Mouse (Mus musculus): Measurements from ENCODE around the gene Cyb561a3.

The Cyb561a3 gene

DNA sequence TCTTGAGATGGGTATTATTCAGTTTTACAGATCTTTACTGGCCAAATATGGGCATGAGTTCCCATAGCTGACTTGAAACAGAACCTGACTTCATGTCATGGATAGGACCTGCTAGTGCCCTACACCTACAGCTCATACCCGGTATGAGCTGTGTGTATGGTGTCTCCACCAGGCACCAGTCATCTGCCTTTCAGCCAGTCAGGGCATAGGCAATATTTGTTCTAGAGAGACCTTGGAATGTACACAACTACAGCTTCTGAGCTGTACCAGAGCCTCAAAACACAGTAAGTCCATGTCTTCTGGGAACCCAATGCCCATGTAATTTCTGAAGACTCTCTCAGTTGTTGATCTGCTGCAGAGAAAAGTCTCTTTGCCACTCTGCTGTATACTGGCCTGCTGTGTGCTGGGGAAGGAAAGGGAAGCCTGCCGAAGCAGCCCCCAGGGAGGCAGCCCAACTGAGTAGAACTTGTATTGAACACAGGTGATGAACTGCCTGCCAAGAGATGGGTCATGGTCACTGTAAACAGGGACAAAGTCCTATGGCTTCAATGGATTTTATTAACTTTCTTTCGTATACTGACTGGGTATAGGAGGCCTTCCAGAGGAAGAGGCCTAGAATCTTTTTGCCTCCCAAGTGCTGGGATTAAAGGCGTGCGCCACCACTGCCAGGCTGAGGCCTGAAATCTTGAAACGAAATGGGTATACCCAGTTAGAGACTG, 14.8 kb downstream of the Cyb561a3 start:
- no peak for DNase-seq (ENCODE audit: low spot score)

GRCm38 (mm10) chr19:10598188-10598587, 21.2 kb downstream of the Cyb561a3 start:
- no peak for DNase-seq (ENCODE audit: low spot score)

- no peak for DNase-seq (ENCODE audit: low spot score)
These were observed 22.7 kb downstream of the Cyb561a3 start for GRCm38 (mm10) chr19:10599648-10600047.

DNA sequence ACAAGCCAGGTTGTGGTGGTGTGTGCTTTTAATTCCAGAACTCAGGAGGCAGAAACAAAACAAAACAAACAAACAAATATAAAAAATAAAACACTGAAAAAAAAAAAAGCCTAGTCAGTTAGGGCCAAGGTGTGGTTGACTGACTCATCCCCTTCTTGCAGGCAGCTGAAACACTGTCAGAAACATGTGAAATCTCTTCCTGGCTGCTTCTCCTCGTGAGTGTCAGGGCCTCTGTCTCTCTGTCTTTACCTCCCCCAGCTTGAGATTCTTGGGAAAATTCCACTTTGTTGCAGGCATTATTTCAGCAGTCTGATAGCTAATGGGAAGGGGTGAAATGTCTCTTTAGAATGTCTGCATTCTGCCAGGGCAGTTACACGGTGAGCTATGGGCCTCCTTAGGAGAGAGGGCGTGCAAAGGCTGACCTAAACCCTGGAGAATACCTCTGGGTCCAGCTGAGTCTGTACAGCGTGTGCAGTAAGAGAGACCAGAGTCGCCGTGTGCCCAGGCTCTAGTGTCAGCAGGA, 25.3 kb downstream of the Cyb561a3 start:
- no peak for DNase-seq (ENCODE audit: low spot score)

DNA sequence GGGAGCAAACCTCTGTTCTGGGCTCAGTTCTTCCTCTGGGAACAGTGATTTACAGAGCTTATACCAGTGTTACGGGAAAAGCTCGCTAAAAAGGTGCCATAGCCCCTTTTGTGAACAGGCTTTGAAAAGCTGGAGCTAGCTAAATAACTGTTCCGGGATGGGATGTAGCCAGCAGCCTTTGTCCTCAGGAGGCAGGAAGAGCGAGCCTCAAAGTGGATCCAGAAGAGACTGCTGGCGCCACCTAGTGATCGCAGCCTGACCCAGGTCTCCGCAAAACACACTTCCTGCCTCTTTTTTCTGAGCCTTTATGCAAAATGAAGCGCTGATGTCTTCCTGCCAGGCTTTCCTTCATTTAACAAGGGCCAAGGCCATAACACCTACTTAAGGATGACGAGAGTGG, 25.8 kb downstream of the Cyb561a3 start:
- peak; percentile 82 for DNase-seq (ENCODE audit: low spot score)

GRCm38 (mm10) chr19:10603660-10604523, 26.9 kb downstream of the Cyb561a3 start:
- DNase-seq (ENCODE audit: low spot score) = no peak

DNA sequence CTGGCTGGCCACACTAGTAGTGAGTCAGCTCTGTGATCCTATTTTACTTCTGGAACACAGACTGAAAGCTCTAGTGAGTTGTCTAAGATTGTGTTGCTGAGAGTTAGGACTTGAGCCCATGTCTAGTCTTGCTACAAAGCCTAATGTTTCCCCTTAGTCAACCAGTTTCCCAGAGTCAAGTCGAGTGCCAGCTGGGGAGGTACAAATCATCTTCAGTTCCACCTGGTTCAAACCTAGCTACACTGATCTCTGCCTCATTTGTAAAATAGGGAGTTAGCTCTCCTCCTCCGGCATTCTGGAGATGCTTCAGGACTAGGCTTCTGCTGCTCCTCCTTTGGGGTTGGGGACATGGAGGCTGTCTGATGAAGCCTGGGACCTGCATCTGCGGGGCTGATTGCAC, 27.6 kb downstream of the Cyb561a3 start:
- DNase-seq (ENCODE audit: low spot score) = peak; percentile 16

GRCm38 (mm10) chr19:10605293-10605900, 28.4 kb downstream of the Cyb561a3 start, which contains the start of the genes Ddb1 and Tkfc:
Gene Ddb1, plus strand, starts transcription at chr19:10605327.
Gene Tkfc, minus strand, starts transcription at chr19:10605654.
- peak; percentile 98 for DNase-seq (ENCODE audit: low spot score)

DNA sequence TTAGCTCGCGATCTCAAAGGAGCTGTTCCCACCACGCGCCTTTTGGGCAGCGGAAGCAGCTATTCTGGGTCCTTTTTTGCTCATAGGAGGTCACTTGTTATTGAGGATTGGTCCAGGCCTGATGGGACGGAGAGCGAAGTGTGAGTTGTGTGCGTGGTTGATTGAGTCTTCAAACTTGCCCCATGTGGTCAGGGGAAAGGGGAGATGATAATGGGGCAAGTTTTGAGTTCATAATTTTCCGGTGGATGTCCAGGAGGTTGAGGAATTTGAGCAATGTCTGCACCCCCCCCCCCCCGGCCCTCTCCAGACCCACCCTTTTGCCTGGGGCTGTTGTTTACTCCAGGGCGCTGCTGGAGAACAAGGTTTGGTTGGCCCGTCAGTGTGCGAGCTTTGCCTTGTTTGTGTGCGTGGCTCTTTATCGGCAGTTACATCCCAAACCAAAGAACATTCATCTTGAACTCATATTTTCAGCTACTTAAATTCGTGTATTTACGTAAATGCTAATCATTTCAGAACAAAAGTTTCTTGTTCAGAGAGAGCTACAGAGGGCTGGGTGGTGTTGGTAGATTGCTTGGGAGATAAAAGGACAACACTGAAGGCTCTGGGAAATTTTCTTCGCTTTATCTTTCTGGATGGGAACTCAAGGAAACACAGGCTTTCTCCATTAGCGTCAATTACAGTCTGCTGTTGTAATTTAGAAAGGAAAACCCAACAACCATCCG, 29.1 kb downstream of the Cyb561a3 start:
- peak; percentile 52 for DNase-seq (ENCODE audit: low spot score)

DNA sequence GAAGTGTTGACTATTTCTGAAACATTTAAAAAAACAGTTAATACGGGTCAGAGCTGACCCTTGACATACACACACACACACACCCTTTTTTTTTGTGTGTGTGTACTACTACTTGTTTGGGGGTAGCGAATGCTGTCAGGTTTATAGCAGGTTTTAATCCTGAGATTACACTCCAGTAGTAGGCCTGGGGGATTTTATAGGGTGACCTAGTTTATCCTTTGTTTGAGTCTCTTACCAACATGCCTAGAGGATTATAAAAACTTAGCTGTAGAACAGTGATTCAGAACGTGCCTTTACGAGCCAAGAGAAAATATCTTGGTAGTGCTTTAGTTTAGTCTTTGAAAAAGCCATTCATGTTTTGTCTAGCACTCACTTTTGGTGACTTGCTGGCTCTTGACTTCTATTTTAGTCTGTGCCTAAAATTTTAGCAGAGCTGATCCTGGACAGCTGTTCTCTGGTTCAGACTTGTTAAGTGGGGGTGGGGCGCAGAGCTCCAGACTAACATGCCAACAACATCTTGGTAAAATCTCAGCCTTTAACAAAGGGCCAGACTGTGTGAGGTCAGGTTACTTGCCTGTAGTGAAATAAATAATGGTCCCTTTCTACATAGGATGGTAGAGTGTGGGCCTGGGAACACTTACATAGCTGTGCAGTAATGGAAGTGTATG, 31.7 kb downstream of the Cyb561a3 start:
- no peak for DNase-seq (ENCODE audit: low spot score)

DNA sequence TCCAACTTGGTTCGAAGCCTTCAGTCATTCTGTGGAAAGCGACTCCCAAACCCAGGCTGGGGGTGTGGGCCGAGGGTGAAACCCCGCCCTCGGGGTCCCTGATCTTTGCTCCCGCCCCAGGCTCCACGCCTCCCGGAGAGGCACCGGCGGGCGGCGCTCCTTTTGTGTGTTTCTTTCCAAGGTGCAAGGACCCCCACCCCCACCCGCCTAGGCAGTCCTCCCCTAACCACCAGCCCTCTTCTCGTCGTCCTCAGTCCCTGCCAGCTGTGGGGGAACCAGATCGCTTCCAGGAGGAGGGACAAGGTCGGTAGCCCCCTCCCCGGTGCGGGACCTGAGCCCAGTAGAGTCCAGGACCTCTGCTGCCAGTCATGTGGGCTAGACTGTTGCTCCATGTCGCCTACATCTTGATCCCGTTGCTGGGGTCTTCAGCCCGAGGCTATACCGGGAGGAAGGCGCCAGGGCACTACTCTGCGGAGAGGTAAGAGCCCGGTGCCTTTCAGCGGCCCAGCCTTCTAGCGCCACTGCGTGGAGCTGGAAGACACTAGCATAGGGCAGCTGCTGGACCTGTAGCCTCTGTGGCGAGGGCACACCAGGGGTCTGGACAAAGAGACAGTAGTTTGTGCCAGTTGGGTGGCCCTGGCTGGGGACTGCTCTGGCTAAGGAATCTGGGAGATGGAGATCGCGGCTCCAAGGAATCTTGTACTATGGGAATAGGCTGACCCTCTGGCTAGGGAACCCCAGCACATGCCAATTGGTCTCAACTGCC, 57.3 kb downstream of the Cyb561a3 start, which contains the start of gene Vwce:
Gene Vwce (plus strand): TSS at position 108 of the 766 bp plus-strand sequence.
- DNase-seq (ENCODE audit: low spot score) = peak; percentile 59

DNA sequence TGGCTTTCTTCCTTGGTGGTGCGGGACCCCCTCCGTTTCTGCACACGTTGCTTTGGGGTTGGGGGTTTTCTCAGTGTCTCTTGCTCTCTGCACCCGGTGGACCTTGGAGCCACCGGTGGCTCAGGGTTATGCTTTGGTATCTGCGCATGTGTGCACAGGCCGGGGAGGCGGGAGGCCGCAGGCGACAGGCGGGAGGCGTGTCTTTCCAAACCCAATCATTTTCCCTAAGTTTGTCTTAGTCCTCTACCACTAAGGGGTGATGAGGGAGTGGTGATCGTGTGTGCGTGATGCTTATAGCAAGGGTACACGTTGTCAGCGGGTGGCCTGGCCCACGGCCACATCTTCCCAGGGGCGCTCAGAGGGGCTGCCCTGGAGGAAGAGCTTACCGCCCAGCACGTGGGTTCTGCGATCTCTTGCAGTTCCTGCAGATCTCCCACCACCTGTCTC, 57.9 kb downstream of the Cyb561a3 start:
- DNase-seq (ENCODE audit: low spot score) = peak; percentile 57

DNA sequence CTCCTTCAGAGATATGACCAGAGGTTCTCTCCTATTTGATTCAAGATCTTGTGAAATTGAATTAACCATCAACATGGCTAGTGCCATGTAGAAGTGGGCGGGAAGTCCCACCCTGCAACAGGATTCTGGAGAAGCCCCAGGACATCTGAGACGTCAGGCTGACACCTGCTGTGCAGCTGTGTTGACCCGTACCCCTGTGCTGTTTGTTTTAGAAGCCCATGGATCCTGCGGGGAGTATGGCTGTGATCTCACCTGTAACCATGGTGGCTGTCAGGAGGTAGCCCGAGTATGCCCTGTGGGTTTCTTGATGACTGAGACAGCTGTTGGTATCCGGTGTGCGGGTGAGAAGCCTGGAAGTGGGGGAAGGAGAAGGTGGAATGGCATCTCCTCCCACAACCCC, 60.9 kb downstream of the Cyb561a3 start:
- DNase-seq (ENCODE audit: low spot score) = no peak

DNA sequence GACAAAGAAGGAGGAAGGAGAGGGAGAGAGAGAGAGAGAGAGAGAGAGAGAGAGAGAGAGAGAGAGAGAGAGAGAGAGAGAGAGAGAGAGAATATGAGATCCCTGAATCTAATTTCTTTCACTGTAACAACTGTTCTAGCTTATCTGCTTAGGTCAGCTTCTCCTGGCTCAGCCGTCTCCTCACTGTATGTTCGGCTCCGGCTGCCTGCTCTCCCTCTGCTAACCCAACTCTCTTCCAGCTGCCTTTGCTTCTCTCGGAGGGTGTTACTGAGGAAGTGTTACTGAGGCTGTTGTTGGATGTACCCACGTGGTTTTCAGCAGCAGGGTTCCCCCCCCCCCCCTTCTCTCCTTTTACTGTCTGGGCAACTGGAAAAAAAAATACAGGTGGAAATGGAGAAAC, 63.1 kb downstream of the Cyb561a3 start:
- DNase-seq (ENCODE audit: low spot score) = peak; percentile 41

- DNase-seq (ENCODE audit: low spot score) = no peak
These were observed 63.8 kb downstream of the Cyb561a3 start for GRCm38 (mm10) chr19:10640589-10641378.
